Mouse (Mus musculus): ENCODE measurements around the gene Atf7.

- TF ChIP-seq MAX (IDR thresholded peaks at IDR 0.05; ENCODE audit: low read length), result peak; percentile 15; the same call in 1 of the 2 replicates
- TF ChIP-seq POLR2A (IDR thresholded peaks at IDR 0.05; ENCODE audit: low read depth, low read length), result no peak
- TF ChIP-seq CTCF (conservative IDR thresholded peaks at IDR 0.05 in 1 of 2, IDR thresholded peaks at IDR 0.05 in 1 of 2; ENCODE audit: low read depth in 2 of 2, low read length in 2 of 2), result peak in 1 of 2 experiments; percentile 9; a peak in 1 of 4 replicates
- TF ChIP-seq CHD1 (IDR thresholded peaks at IDR 0.05; ENCODE audit: low read depth, low read length), result 0 out of 2 replicates have a peak, but pooled peaks have one; percentile 5
- TF ChIP-seq EP300 (IDR thresholded peaks at IDR 0.05; ENCODE audit: low read length), result no peak
- no peak for TF ChIP-seq TCF12 (IDR thresholded peaks at IDR 0.05; ENCODE audit: low read depth, low read length)
- TF ChIP-seq ZKSCAN1 (IDR thresholded peaks at IDR 0.05; ENCODE audit: borderline replicate concordance, low read depth, low read length), result no peak
- TF ChIP-seq MXI1 (IDR thresholded peaks at IDR 0.05; ENCODE audit: low read depth, low read length), result no peak
Observed at GRCm38 (mm10) chr15:102625687-102626055, 407 bp upstream of the Atf7 start.

Measured in CH12.LX (cell line).